Comparison of ENCODE assay signal across 24 mouse cellular contexts in genomic region chr13:42119062-42119461, GRCm38 (mm10).
DNase-seq lines count a peak whose midpoint lies in the region; ATAC-seq and TF ChIP-seq lines count a peak whose summit lies in the region.
"Had no signal": no experiment of that assay in that cellular context is flagged by ENCODE, and none has a peak within 500 bp of the region (broad histone marks: within the 10 kb centered on the region; RNA-seq: fewer than 3 reads in every experiment).

No protein-coding gene starts in this region.

- 0 out of 2 replicates have a peak, but pooled peaks have one; percentile 10 for TF ChIP-seq CTCF in heart, adult 2 months (IDR thresholded peaks at IDR 0.05)
- peak; percentile 40; the same call in 1 of the 2 replicates for TF ChIP-seq CTCF in layer of hippocampus, adult 2 months (conservative IDR thresholded peaks at IDR 0.05)
- TF ChIP-seq CTCF in kidney, adult 2 months (conservative IDR thresholded peaks at IDR 0.05; ENCODE audit: insufficient read depth, insufficient read length, low read depth, low read length) = no peak

- H3K4me3 ChIP-seq in heart, adult 2 months = no peak overlapping the region
- no peak overlapping the region for H3K4me3 ChIP-seq in layer of hippocampus, adult 2 months
- H3K4me3 ChIP-seq in kidney, adult 2 months (ENCODE audit: insufficient read depth, low read depth, low read length) = no peak overlapping the region
- H3K4me3 ChIP-seq in midbrain, embryonic 13.5 days (replicated peaks) = no peak overlapping the region
- H3K4me3 ChIP-seq: forebrain, embryonic 10.5 days; gastrocnemius, adult 2 months; heart, embryonic 13.5 days; hindbrain, embryonic 12.5 days; hindbrain, embryonic 15.5 days had no signal

- peaks cover 9% of the 10 kb centered on the region for H3K4me1 ChIP-seq in heart, adult 2 months (ENCODE audit: control insufficient read depth, insufficient read depth, low read length)
- no peaks in the 10 kb centered on the region for H3K4me1 ChIP-seq in kidney, adult 2 months (ENCODE audit: control insufficient read depth, insufficient read depth, low read length)
- peaks cover 17% of the 10 kb centered on the region for H3K4me1 ChIP-seq in midbrain, embryonic 13.5 days (replicated peaks)
- H3K4me1 ChIP-seq: hindbrain, embryonic 12.5 days had no signal

- no peak overlapping the region for H3K4me2 ChIP-seq in midbrain, embryonic 13.5 days (replicated peaks)
- H3K4me2 ChIP-seq: heart, embryonic 13.5 days; hindbrain, embryonic 12.5 days; hindbrain, embryonic 15.5 days had no signal

- H3K36me3 ChIP-seq in heart, adult 2 months (ENCODE audit: control insufficient read depth, insufficient read depth, low read length) = peaks cover 4% of the 10 kb centered on the region
- no peaks in the 10 kb centered on the region for H3K36me3 ChIP-seq in kidney, adult 2 months (ENCODE audit: control insufficient read depth, insufficient read depth, low read length)
- 0 out of 2 replicates have a peak, but pooled peaks cover 3% of the 10 kb centered on the region for H3K36me3 ChIP-seq in midbrain, embryonic 13.5 days
- H3K36me3 ChIP-seq: hindbrain, embryonic 12.5 days had no signal

- H3K9me3 ChIP-seq in midbrain, embryonic 13.5 days = no peaks in the 10 kb centered on the region
- H3K9me3 ChIP-seq: forebrain, embryonic 10.5 days; heart, embryonic 13.5 days; hindbrain, embryonic 12.5 days; hindbrain, embryonic 15.5 days had no signal

- no peak for TF ChIP-seq EP300 in heart, adult 2 months (IDR thresholded peaks at IDR 0.05; ENCODE audit: insufficient read depth, low read depth, low read length)

- H3K79me2 ChIP-seq in heart, adult 2 months (replicated peaks; ENCODE audit: control insufficient read depth, insufficient read depth, low read length) = peaks cover 1% of the 10 kb centered on the region; the same call in 1 of the 2 replicates

- no peak for TF ChIP-seq POLR2A in heart, adult 2 months (IDR thresholded peaks at IDR 0.05; ENCODE audit: insufficient read depth, low read depth, low read length)
- no peak for TF ChIP-seq POLR2A in kidney, adult 2 months (IDR thresholded peaks at IDR 0.05; ENCODE audit: low read depth, low read length)

- peak; percentile 77 for ATAC-seq in granulocyte monocyte progenitor cell, adult 5-6 weeks (replicated peaks; ENCODE audit: poor library complexity, severe bottlenecking)
- ATAC-seq in midbrain, embryonic 13.5 days = no peak
- ATAC-seq: activated CD4-positive, CD25-positive, alpha-beta regulatory T cell, adult 4 months; CD4-positive, CD25-positive, alpha-beta regulatory T cell, adult 4 months; forebrain, embryonic 14.5 days; forebrain, postnatal 0 days; intestine, postnatal 0 days had no signal

- H3K9ac ChIP-seq in heart, adult 2 months (ENCODE audit: low read depth, low read length) = no peak overlapping the region
- H3K9ac ChIP-seq in midbrain, embryonic 13.5 days (replicated peaks) = no peak overlapping the region
- H3K9ac ChIP-seq: forebrain, postnatal 0 days; heart, embryonic 13.5 days; hindbrain, embryonic 12.5 days; hindbrain, embryonic 15.5 days had no signal

- H3K27me3 ChIP-seq in heart, adult 2 months (ENCODE audit: control insufficient read depth, insufficient read depth, low read length) = no peaks in the 10 kb centered on the region
- no peaks in the 10 kb centered on the region for H3K27me3 ChIP-seq in kidney, adult 2 months (replicated peaks; ENCODE audit: control insufficient read depth, insufficient read depth, low read length)
- H3K27me3 ChIP-seq in midbrain, embryonic 13.5 days = no peaks in the 10 kb centered on the region
- H3K27me3 ChIP-seq: heart, embryonic 13.5 days; hindbrain, embryonic 12.5 days; hindbrain, embryonic 15.5 days had no signal

- intact Hi-C loops in heart, adult 2 months (cut with DNase I) = loop anchor here (2.0 kb wide), 1 partner anchor 18 kb away; no protein-coding TSS in a partner anchor

- DNase-seq in heart, adult 2 months = no peak
- DNase-seq in heart, adult 8-10 months (ENCODE audit: low spot score) = no peak
- DNase-seq in layer of hippocampus, adult 2 months (ENCODE audit: low spot score in 2 of 2) = no peak
- DNase-seq in layer of hippocampus, adult 18-20 months (ENCODE audit: low spot score in 2 of 2) = no peak
- no peak for DNase-seq in kidney, adult 2 months
- DNase-seq: adrenal gland, adult 8-10 months; adrenal gland, postnatal 25 days; cerebellum, adult 11-12 months; cerebellum, adult 8-10 months; cerebellum, postnatal 10 days; cerebellum, postnatal 36 days; forebrain, postnatal 0 days; gastrocnemius, adult 2 months; gastrocnemius, postnatal 14 days had no signal

- 89% methylated on average over 2 of the region's 2 CpGs for WGBS in heart, adult 2 months
- WGBS in kidney, adult 2 months = 97% methylated on average over 2 of the region's 2 CpGs
- 82% methylated on average over 2 of the region's 2 CpGs for WGBS in midbrain, embryonic 13.5 days

- H3K27ac ChIP-seq in heart, adult 2 months = no peak overlapping the region
- H3K27ac ChIP-seq in layer of hippocampus, adult 2 months = no peak overlapping the region
- no peak overlapping the region for H3K27ac ChIP-seq in kidney, adult 2 months (ENCODE audit: insufficient read depth, low read depth, low read length)
- no peak overlapping the region for H3K27ac ChIP-seq in midbrain, embryonic 13.5 days
- H3K27ac ChIP-seq: forebrain, embryonic 10.5 days; gastrocnemius, adult 2 months; heart, embryonic 13.5 days; hindbrain, embryonic 12.5 days; hindbrain, embryonic 15.5 days had no signal
